Mouse (Mus musculus): ENCODE measurements around the gene Zfp69. TPM values are rescaled to one million over a fixed set of nuclear protein-coding genes. Genes with fewer than 3 reads are reported as not detected.

Gene Zfp69
- total and polyA plus RNA-seq, 2 experiments from 2014 or later: 2.0 to 3.8 TPM

DNA sequence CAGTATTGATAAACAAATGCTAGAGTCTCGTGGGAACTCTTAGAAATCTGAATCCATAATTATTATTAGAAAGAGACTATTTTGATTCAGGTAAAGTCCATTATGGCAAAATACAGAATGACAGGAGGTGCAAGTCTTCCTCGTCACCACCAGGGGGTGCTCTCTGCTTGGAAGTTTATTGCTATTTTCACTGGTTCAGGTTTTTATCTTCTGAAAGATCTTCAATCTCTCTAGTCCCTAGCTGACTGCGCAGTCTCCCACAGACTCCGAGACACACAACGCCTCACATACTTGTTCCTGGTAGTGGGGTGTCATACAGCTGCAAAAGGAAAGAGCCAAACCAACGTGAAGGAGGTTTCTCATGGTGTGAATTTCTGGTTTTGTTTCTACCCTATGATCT lies 34.9 kb upstream of the Zfp69 start:
- no peak overlapping the region for H3K4me2 ChIP-seq (ENCODE audit: low read depth, low read length)
- H3K36me3 ChIP-seq (replicated peaks; ENCODE audit: control insufficient read depth, insufficient read depth, low read length): peaks cover 24% of the 10 kb centered on the region
- no peaks in the 10 kb centered on the region for H3K4me1 ChIP-seq (ENCODE audit: control insufficient read depth, insufficient read depth)
- ATAC-seq (ENCODE audit: insufficient read depth, low read depth) (no peak), DNase-seq (ENCODE audit: low spot score) (peak; percentile 37)
- no peak overlapping the region for H3K4me3 ChIP-seq (ENCODE audit: low read depth, low read length)
- H3K9ac ChIP-seq (replicated peaks; ENCODE audit: low read depth, low read length): no peak overlapping the region
- no peak overlapping the region for H3K27ac ChIP-seq (ENCODE audit: low read depth)
- H3K27me3 ChIP-seq (ENCODE audit: control insufficient read depth, insufficient read depth, low read length): no peaks in the 10 kb centered on the region
- TF ChIP-seq EP300 (IDR thresholded peaks at IDR 0.05; ENCODE audit: low read depth) (no peak), CTCF (IDR thresholded peaks at IDR 0.05; ENCODE audit: low read depth) (peak; percentile 72)
- 0 out of 2 replicates have a peak, but pooled peaks cover 4% of the 10 kb centered on the region for H3K9me3 ChIP-seq (replicated peaks; ENCODE audit: control insufficient read depth, low read length)
- 15% methylated on average over 6 of the region's 6 CpGs for WGBS

DNA sequence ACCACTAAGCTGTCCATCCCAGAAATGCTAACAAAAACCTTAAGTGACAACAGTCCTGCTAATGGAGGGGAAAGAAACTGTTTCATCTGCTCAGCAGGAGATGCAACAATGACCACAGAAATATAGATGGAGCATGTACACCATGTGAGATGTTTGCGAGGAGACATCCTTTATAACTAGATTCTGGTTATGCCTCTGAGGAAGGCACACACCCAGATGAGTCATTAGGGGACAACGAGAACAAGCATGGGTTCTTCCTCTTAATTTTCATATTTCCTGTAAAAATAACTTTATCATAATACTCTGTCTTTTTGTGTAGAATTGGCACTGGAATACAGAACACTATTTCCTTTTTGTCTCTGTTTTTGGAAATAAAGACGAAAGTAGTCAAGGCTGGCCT lies 26.7 kb upstream of the Zfp69 start:
- H3K36me3 ChIP-seq (replicated peaks; ENCODE audit: control insufficient read depth, insufficient read depth, low read length): peaks cover 28% of the 10 kb centered on the region
- H3K4me2 ChIP-seq (ENCODE audit: low read depth, low read length): no peak overlapping the region
- DNase-seq (ENCODE audit: low spot score): no peak
- 76% methylated on average over 3 of the region's 3 CpGs for WGBS
- H3K27ac ChIP-seq (ENCODE audit: low read depth): no peak overlapping the region
- no peak overlapping the region for H3K9ac ChIP-seq (replicated peaks; ENCODE audit: low read depth, low read length)
- no peaks in the 10 kb centered on the region for H3K27me3 ChIP-seq (ENCODE audit: control insufficient read depth, insufficient read depth, low read length)
- no peaks in the 10 kb centered on the region for H3K9me3 ChIP-seq (replicated peaks; ENCODE audit: control insufficient read depth, low read length)
- TF ChIP-seq CTCF (IDR thresholded peaks at IDR 0.05; ENCODE audit: low read depth) (no peak), EP300 (IDR thresholded peaks at IDR 0.05; ENCODE audit: low read depth) (no peak)
- no peaks in the 10 kb centered on the region for H3K4me1 ChIP-seq (ENCODE audit: control insufficient read depth, insufficient read depth)
- no peak overlapping the region for H3K4me3 ChIP-seq (ENCODE audit: low read depth, low read length)
- ATAC-seq (ENCODE audit: insufficient read depth, low read depth): no peak

DNA sequence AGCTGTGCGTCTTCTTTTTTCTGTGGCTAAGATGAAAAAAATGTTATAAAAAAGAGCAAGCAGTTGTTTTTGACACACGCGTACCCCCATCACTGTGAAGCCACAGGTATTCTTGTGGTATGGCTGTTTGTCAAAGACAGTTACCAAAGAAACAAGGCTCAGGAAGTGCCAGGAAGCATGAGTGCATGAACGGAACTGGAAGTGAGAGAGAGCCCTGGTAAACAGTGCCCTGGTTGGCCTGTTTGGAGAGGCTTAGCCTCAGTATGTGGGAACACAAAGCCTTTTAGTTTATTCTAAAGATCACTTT lies 23.9 kb upstream of the Zfp69 start:
- H3K27ac ChIP-seq (ENCODE audit: low read depth): peak overlapping the region; percentile 41; the same call in 1 of the 2 replicates

DNA sequence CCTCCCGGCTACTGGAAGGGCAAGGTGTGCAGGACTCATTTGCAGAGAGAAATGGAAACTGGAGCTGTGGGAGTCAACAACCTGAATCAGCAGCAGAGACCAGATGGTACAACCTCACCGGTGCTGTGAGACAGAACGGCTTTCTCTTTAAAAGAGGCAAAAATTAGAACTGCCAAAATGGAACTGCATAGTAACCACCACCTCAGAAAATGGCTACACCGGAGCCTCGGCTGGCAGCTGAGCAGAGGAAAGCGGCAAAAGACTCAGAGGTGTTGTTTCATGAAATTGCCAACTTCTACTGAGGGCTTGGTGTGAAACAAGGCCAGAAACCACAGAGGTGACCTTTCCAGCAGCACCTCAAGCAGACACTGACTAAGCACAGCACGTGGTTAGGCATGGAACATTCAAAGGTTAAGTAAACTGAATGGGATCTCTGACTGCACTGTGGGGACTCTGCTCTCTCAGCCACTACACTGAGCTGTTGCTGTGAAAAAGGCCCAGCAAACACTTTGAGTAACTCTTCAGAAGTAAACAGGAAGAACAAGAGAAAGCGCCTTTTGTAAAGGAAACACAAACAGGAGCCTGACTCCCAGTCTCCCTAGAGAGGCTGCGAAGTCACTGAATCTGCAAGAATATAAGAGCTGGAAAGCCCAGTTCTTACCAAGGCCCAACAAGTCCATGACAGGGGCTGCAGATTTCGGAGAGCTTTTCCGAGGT lies 23.4 kb upstream of the Zfp69 start:
- TF ChIP-seq EP300 (IDR thresholded peaks at IDR 0.05; ENCODE audit: low read depth): no peak
- TF ChIP-seq CTCF (IDR thresholded peaks at IDR 0.05; ENCODE audit: low read depth): no peak
- ATAC-seq (ENCODE audit: insufficient read depth, low read depth) (no peak), DNase-seq (ENCODE audit: low spot score) (no peak)
- 79% methylated on average over 11 of the region's 11 CpGs for WGBS
- H3K9ac ChIP-seq (replicated peaks; ENCODE audit: low read depth, low read length): no peak overlapping the region
- H3K4me1 ChIP-seq (ENCODE audit: control insufficient read depth, insufficient read depth): no peaks in the 10 kb centered on the region
- no peak overlapping the region for H3K4me3 ChIP-seq (ENCODE audit: low read depth, low read length)
- H3K27me3 ChIP-seq (ENCODE audit: control insufficient read depth, insufficient read depth, low read length): no peaks in the 10 kb centered on the region
- peaks cover 48% of the 10 kb centered on the region for H3K36me3 ChIP-seq (replicated peaks; ENCODE audit: control insufficient read depth, insufficient read depth, low read length)
- no peaks in the 10 kb centered on the region for H3K9me3 ChIP-seq (replicated peaks; ENCODE audit: control insufficient read depth, low read length)
- H3K27ac ChIP-seq (ENCODE audit: low read depth): peak overlapping the region; percentile 41; the same call in 1 of the 2 replicates
- no peak overlapping the region for H3K4me2 ChIP-seq (ENCODE audit: low read depth, low read length)

More for the DNA sequence above, 23.9 kb upstream of the Zfp69 start:
- H3K4me3 ChIP-seq (ENCODE audit: low read depth, low read length): no peak overlapping the region
- no peak for DNase-seq (ENCODE audit: low spot score)
- 75% methylated on average over 4 of the region's 4 CpGs for WGBS
- TF ChIP-seq CTCF (IDR thresholded peaks at IDR 0.05; ENCODE audit: low read depth) (no peak), EP300 (IDR thresholded peaks at IDR 0.05; ENCODE audit: low read depth) (no peak)
- no peak for ATAC-seq (ENCODE audit: insufficient read depth, low read depth)
- peaks cover 45% of the 10 kb centered on the region for H3K36me3 ChIP-seq (replicated peaks; ENCODE audit: control insufficient read depth, insufficient read depth, low read length)
- H3K4me1 ChIP-seq (ENCODE audit: control insufficient read depth, insufficient read depth): no peaks in the 10 kb centered on the region
- H3K9me3 ChIP-seq (replicated peaks; ENCODE audit: control insufficient read depth, low read length): no peaks in the 10 kb centered on the region
- no peaks in the 10 kb centered on the region for H3K27me3 ChIP-seq (ENCODE audit: control insufficient read depth, insufficient read depth, low read length)
- no peak overlapping the region for H3K4me2 ChIP-seq (ENCODE audit: low read depth, low read length)
- H3K9ac ChIP-seq (replicated peaks; ENCODE audit: low read depth, low read length): no peak overlapping the region

DNA sequence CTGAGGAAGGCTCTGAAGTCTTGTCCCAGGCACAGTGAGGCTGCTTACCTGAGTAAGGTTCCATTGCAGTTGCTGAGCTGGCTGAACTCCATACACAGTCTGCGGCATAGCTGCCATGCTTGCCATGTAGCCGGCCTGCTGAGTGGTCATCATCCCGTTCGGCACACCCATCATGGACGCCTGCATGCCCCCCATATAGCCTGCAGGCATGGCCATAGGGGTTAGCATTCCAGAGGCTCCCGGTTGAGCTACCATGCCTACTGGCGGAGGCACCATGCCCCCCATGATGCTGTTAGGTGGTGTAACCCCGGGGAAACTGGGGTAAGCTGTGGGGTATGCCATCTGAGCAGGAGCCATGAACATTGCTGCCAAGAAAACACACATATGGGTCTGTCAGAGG lies 20.3 kb upstream of the Zfp69 start:
- Histone ChIP-seq H3K9me3 (replicated peaks; ENCODE audit: control insufficient read depth, low read length) (no peaks in the 10 kb centered on the region), H3K27me3 (ENCODE audit: control insufficient read depth, insufficient read depth, low read length) (no peaks in the 10 kb centered on the region), H3K36me3 (replicated peaks; ENCODE audit: control insufficient read depth, insufficient read depth, low read length) (peaks cover 64% of the 10 kb centered on the region), H3K4me1 (ENCODE audit: control insufficient read depth, insufficient read depth) (no peaks in the 10 kb centered on the region), H3K9ac (replicated peaks; ENCODE audit: low read depth, low read length) (no peak overlapping the region), H3K4me3 (ENCODE audit: low read depth, low read length) (no peak overlapping the region), H3K27ac (ENCODE audit: low read depth) (no peak overlapping the region), H3K4me2 (ENCODE audit: low read depth, low read length) (no peak overlapping the region)
- WGBS: 91% methylated on average over 8 of the region's 8 CpGs
- DNase-seq (ENCODE audit: low spot score): no peak
- ATAC-seq (ENCODE audit: insufficient read depth, low read depth): no peak
- TF ChIP-seq EP300 (IDR thresholded peaks at IDR 0.05; ENCODE audit: low read depth) (no peak), CTCF (IDR thresholded peaks at IDR 0.05; ENCODE audit: low read depth) (no peak)

Data from heart, postnatal 0 days (tissue).